Mouse (Mus musculus) left cerebral cortex, postnatal 10 days (tissue): ENCODE data around the gene Hist1h2ak. TPM values are rescaled to one million over a fixed set of nuclear protein-coding genes. Genes with fewer than 3 reads are reported as not detected.
A peak's percentile ranks its signal among the peaks of the same experiment; 100 is the strongest.
"Not testable (repeated sequence)": the region's sequence is repeated elsewhere in the genome, so short reads cannot be mapped to it uniquely, and the experiment has no call there.

Source experiments
- DNase-seq, 2 experiments: peaks; one replicate each; pipeline ENCODE4 v3.0.0; 2021 to 2022; ENCODE audit warnings: low spot score in 2 of 2, mixed read lengths in 1 of 2; ENCODE audit errors: extremely low spot score in 1 of 2
- intact Hi-C: fragments of 180-260 bp; cut with DNase I; formaldehyde crosslinking; loops from one replicate; pipeline ENCODE4 v1.15.1; 2025
- total RNA-seq, 2 experiments: library from RNA; stranded (reverse); gene quantifications; 2 replicates each; pipeline ENCODE4 v1.2.3; 2021

The Hist1h2ak gene
- total RNA-seq, 2 experiments from 2014 or later: 23.0 to 24.1 TPM

GRCm38 (mm10) chr13:21727948-21728572, 25.6 kb downstream of the Hist1h2ak start:
- no peak for DNase-seq
- intact Hi-C loops: no loop called here

- intact Hi-C loops: no loop called here
- no peak for DNase-seq
Observed at GRCm38 (mm10) chr13:21722993-21723836, 30.4 kb downstream of the Hist1h2ak start.

- no peak for DNase-seq
- intact Hi-C loops: no loop called here
Observed at GRCm38 (mm10) chr13:21722373-21722925, 31.2 kb downstream of the Hist1h2ak start.

GRCm38 (mm10) chr13:21721757-21722372, 31.8 kb downstream of the Hist1h2ak start, which contains the start of gene Hist1h2bm:
Gene Hist1h2bm (plus strand): TSS chr13:21722044.
- intact Hi-C loops: not testable (repeated sequence)
- DNase-seq: peak; percentile 47 to 84

- intact Hi-C loops, DNase-seq: not testable (repeated sequence)
Observed at GRCm38 (mm10) chr13:21721107-21721756, 32.4 kb downstream of the Hist1h2ak start.

GRCm38 (mm10) chr13:21718381-21719080, 35.1 kb downstream of the Hist1h2ak start:
- intact Hi-C loops: loop anchor here (10.0 kb wide), 2 partner anchors 306 to 1716 kb away; no protein-coding TSS in a partner anchor

GRCm38 (mm10) chr13:21717397-21718357, 36.0 kb downstream of the Hist1h2ak start, which contains the start of gene Hist1h3h:
Gene Hist1h3h (plus strand): TSS chr13:21717659.
- DNase-seq: peak; percentile 73 to 92
- intact Hi-C loops: loop anchor here (10.0 kb wide), 2 partner anchors 307 to 1717 kb away; no protein-coding TSS in a partner anchor

More at GRCm38 (mm10) chr13:21718381-21719080, 35.1 kb downstream of the Hist1h2ak start:
- DNase-seq: no peak

- DNase-seq: not testable (repeated sequence)
- intact Hi-C loops: loop anchor here (10.0 kb wide), 2 partner anchors 308 to 1718 kb away; no protein-coding TSS in a partner anchor
Observed at GRCm38 (mm10) chr13:21716540-21717391, 36.9 kb downstream of the Hist1h2ak start.

- intact Hi-C loops: loop anchor here (2.0 to 10.0 kb wide), 3 partner anchors 19 to 1719 kb away; partner anchors contain the start of gene Hist1h4j
- DNase-seq: peak; percentile 78 to 96
Observed at GRCm38 (mm10) chr13:21715864-21716539, 37.6 kb downstream of the Hist1h2ak start, which contains the start of the genes Hist1h2bl and Hist1h2ai. Gene Hist1h2bl (minus strand): TSS chr13:21716143. Gene Hist1h2ai (plus strand): TSS chr13:21716422.

GRCm38 (mm10) chr13:21715131-21715863, 38.3 kb downstream of the Hist1h2ak start:
- intact Hi-C loops: loop anchor here (2.0 to 10.0 kb wide), 3 partner anchors 20 to 1720 kb away; partner anchors contain the start of gene Hist1h4j
- no peak for DNase-seq

GRCm38 (mm10) chr13:21714725-21715124, 38.9 kb downstream of the Hist1h2ak start:
- intact Hi-C loops: loop anchor here (2.0 to 10.0 kb wide), 3 partner anchors 20 to 1720 kb away; partner anchors contain the start of gene Hist1h4j
- DNase-seq: peak; percentile 44 to 78

- intact Hi-C loops: loop anchor here (10.0 kb wide), 2 partner anchors 313 to 1723 kb away; no protein-coding TSS in a partner anchor
- DNase-seq: no peak
Observed at GRCm38 (mm10) chr13:21711698-21712097, 41.9 kb downstream of the Hist1h2ak start.

- DNase-seq: peak; percentile 76 to 77
- intact Hi-C loops: loop anchor here (10.0 kb wide), 2 partner anchors 314 to 1724 kb away; no protein-coding TSS in a partner anchor
Observed at GRCm38 (mm10) chr13:21710821-21711525, 42.7 kb downstream of the Hist1h2ak start.
